Mouse (Mus musculus) kidney, postnatal 0 days (tissue): ENCODE data around the gene Aym1. TPM values are rescaled to one million over a fixed set of nuclear protein-coding genes. Genes with fewer than 3 reads are reported as not detected.

Source experiments
- ATAC-seq: fragments of 200-750 bp; cut with Nextera tagmentation; replicated peaks from 2 replicates; pipeline ENCODE4 v1.8.0; 2017; ENCODE audit warnings: low read depth, moderate number of reproducible peaks, moderate TSS enrichment, moderate library complexity; ENCODE audit not compliant: low FRiP score
- DNase-seq: peaks from one replicate; pipeline ENCODE4 v3.0.0-alpha.2; 2016; ENCODE audit warnings: low spot score
- H3K27ac ChIP-seq: fragments of 300-500 bp; sonication (generic); 2 replicates; pipeline ENCODE4 v1.5.1; 2014; ENCODE audit warnings: mild to moderate bottlenecking
- H3K27me3 ChIP-seq: fragments of 300-500 bp; sonication (generic); 2 replicates; pipeline ENCODE4 v1.6.1; 2014; ENCODE audit warnings: low read length, mixed read lengths; ENCODE audit not compliant: insufficient read depth
- H3K36me3 ChIP-seq: fragments of 300-500 bp; sonication (generic); 2 replicates; pipeline ENCODE4 v1.6.1; 2014; ENCODE audit warnings: low read length, mixed read lengths; ENCODE audit not compliant: insufficient read depth
- H3K4me1 ChIP-seq: fragments of 300-500 bp; sonication (generic); replicated peaks from 2 replicates; pipeline ENCODE4 v1.6.1; 2014; ENCODE audit warnings: antibody characterized with exemption, low read length, mixed read lengths; ENCODE audit not compliant: insufficient read depth
- H3K4me2 ChIP-seq: fragments of 300-500 bp; sonication (generic); 2 replicates; pipeline ENCODE4 v1.6.1; 2014; ENCODE audit warnings: mild to moderate bottlenecking, low read length, moderate library complexity, mixed read lengths
- H3K4me3 ChIP-seq: fragments of 300-500 bp; sonication (generic); replicated peaks from 2 replicates; pipeline ENCODE4 v1.5.1; 2014; ENCODE audit warnings: low read depth, low read length
- H3K9ac ChIP-seq: fragments of 300-500 bp; sonication (generic); 2 replicates; pipeline ENCODE4 v1.6.1; 2014; ENCODE audit warnings: low read depth, low read length
- H3K9me3 ChIP-seq: fragments of 300-500 bp; sonication (generic); replicated peaks from 2 replicates; pipeline ENCODE4 v1.6.1; 2016; ENCODE audit warnings: low read length, inconsistent platforms, mixed read lengths
- CTCF ChIP-seq: IDR thresholded peaks from 2 replicates; pipeline ENCODE4 v1.5.1; 2016; ENCODE audit warnings: antibody characterized with exemption, low read depth, mild to moderate bottlenecking, moderate library complexity
- WGBS: fragments of 180-500 bp; shearing (Covaris S2); extraction: QIAGEN DNeasy Blood & Tissue Kit; methylation state at CpG from one replicate; pipeline ENCODE4 v1.1.7; 2014; 5-methylcytosine and 5-hydroxymethylcytosine counted together
- polyA plus RNA-seq: library from polyadenylated mRNA; unstranded; fragments of >200 nt; fragmentation: Nextera tagmentation; extraction: Ambion mirVana; gene quantifications from 2 replicates; pipeline ENCODE4 v1.2.1, GENCODE M21; 2015

Gene Aym1
- polyA plus RNA-seq, 1 experiment from 2014 or later = not detected

GRCm38 (mm10) chr5:113329463-113329862, 27.6 kb upstream of the Aym1 start:
- 95% methylated on average over 8 of the region's 8 CpGs for WGBS

GRCm38 (mm10) chr5:113330202-113330601, 26.9 kb upstream of the Aym1 start:
- no peak overlapping the region for H3K9ac ChIP-seq
- ATAC-seq = no peak
- 87% methylated on average over 3 of the region's 3 CpGs for WGBS

More at GRCm38 (mm10) chr5:113329463-113329862, 27.6 kb upstream of the Aym1 start:
- Histone ChIP-seq H3K27ac (no peak overlapping the region), H3K9me3 (0 out of 2 replicates have a peak, but pooled peaks cover 4% of the 10 kb centered on the region), H3K27me3 (peaks cover 10% of the 10 kb centered on the region), H3K9ac (no peak overlapping the region), H3K4me3 (no peak overlapping the region), H3K36me3 (no peaks in the 10 kb centered on the region), H3K4me2 (no peak overlapping the region), H3K4me1 (no peaks in the 10 kb centered on the region; the same call in 1 of the 2 replicates)
- DNase-seq (no peak), ATAC-seq (no peak)
- no peak for TF ChIP-seq CTCF

GRCm38 (mm10) chr5:113332239-113332638, 24.9 kb upstream of the Aym1 start:
- 42% methylated on average over 12 of the region's 12 CpGs for WGBS

More at GRCm38 (mm10) chr5:113330202-113330601, 26.9 kb upstream of the Aym1 start:
- H3K4me2 ChIP-seq = no peak overlapping the region
- H3K27ac ChIP-seq = no peak overlapping the region
- TF ChIP-seq CTCF = no peak
- DNase-seq = no peak
- no peak overlapping the region for H3K4me3 ChIP-seq
- no peaks in the 10 kb centered on the region; the same call in 1 of the 2 replicates for H3K4me1 ChIP-seq
- H3K27me3 ChIP-seq = peaks cover 17% of the 10 kb centered on the region
- H3K9me3 ChIP-seq = 0 out of 2 replicates have a peak, but pooled peaks cover 4% of the 10 kb centered on the region
- H3K36me3 ChIP-seq = no peaks in the 10 kb centered on the region

GRCm38 (mm10) chr5:113332899-113333298, 24.2 kb upstream of the Aym1 start:
- no peak overlapping the region for H3K9ac ChIP-seq
- TF ChIP-seq CTCF = no peak
- peaks cover 23% of the 10 kb centered on the region for H3K27me3 ChIP-seq
- no peak overlapping the region for H3K4me3 ChIP-seq
- H3K36me3 ChIP-seq = no peaks in the 10 kb centered on the region
- 0 out of 2 replicates have a peak, but pooled peaks cover 4% of the 10 kb centered on the region for H3K9me3 ChIP-seq
- DNase-seq (no peak), ATAC-seq (no peak)
- H3K4me1 ChIP-seq = peaks cover 8% of the 10 kb centered on the region; the same call in 1 of the 2 replicates
- H3K27ac ChIP-seq = no peak overlapping the region
- 64% methylated on average over 4 of the region's 4 CpGs for WGBS
- H3K4me2 ChIP-seq = no peak overlapping the region

More at GRCm38 (mm10) chr5:113332239-113332638, 24.9 kb upstream of the Aym1 start:
- Histone ChIP-seq H3K27me3 (peaks cover 23% of the 10 kb centered on the region), H3K9me3 (0 out of 2 replicates have a peak, but pooled peaks cover 4% of the 10 kb centered on the region), H3K4me1 (peaks cover 8% of the 10 kb centered on the region; the same call in 1 of the 2 replicates), H3K27ac (no peak overlapping the region), H3K4me3 (no peak overlapping the region), H3K4me2 (no peak overlapping the region), H3K36me3 (no peaks in the 10 kb centered on the region), H3K9ac (no peak overlapping the region)
- ATAC-seq (no peak), DNase-seq (no peak)
- TF ChIP-seq CTCF = peak; percentile 58

- H3K27me3 ChIP-seq = peaks cover 23% of the 10 kb centered on the region
- DNase-seq = no peak
- no peak for ATAC-seq
- H3K4me2 ChIP-seq = peak overlapping the region; percentile 50
- no peak for TF ChIP-seq CTCF
- H3K36me3 ChIP-seq = no peaks in the 10 kb centered on the region
- WGBS = 8% methylated on average over 34 of the region's 34 CpGs
- peak overlapping the region; percentile 14 for H3K4me3 ChIP-seq
- no peak overlapping the region for H3K9ac ChIP-seq
- H3K4me1 ChIP-seq = peaks cover 8% of the 10 kb centered on the region; the same call in 1 of the 2 replicates
- no peaks in the 10 kb centered on the region for H3K9me3 ChIP-seq
- H3K27ac ChIP-seq = no peak overlapping the region
Observed at GRCm38 (mm10) chr5:113334621-113335530, 22.2 kb upstream of the Aym1 start.

- ATAC-seq (no peak), DNase-seq (no peak)
- Histone ChIP-seq H3K4me3 (peak overlapping the region; percentile 14), H3K9me3 (no peaks in the 10 kb centered on the region), H3K36me3 (no peaks in the 10 kb centered on the region), H3K27ac (no peak overlapping the region), H3K9ac (0 out of 2 replicates have a peak overlapping the region, but pooled peaks have one; percentile 15), H3K4me2 (peak overlapping the region; percentile 50), H3K4me1 (peaks cover 8% of the 10 kb centered on the region; the same call in 1 of the 2 replicates), H3K27me3 (peaks cover 23% of the 10 kb centered on the region)
- WGBS = 1% methylated on average over 17 of the region's 17 CpGs
- no peak for TF ChIP-seq CTCF
Observed at GRCm38 (mm10) chr5:113335732-113336131, 21.4 kb upstream of the Aym1 start.
